ENCODE assay signal across 13 mouse cellular contexts in genomic region chr16:89972854-89973487, GRCm38 (mm10).
DNase-seq lines count a peak whose midpoint lies in the region; ATAC-seq lines count a peak whose summit lies in the region.
"Had no signal": no experiment of that assay in that cellular context is flagged by ENCODE, and none has a peak within 500 bp of the region (broad histone marks: within the 10 kb centered on the region; RNA-seq: fewer than 3 reads in every experiment).

No protein-coding gene starts in this region.

- H3K4me3 ChIP-seq in midbrain, embryonic 15.5 days = no peak overlapping the region
- H3K4me3 ChIP-seq in forebrain, embryonic 15.5 days = no peak overlapping the region
- no peak overlapping the region for H3K4me3 ChIP-seq in kidney, embryonic 15.5 days (replicated peaks)
- H3K4me3 ChIP-seq: embryonic facial prominence, embryonic 12.5 days; hindbrain, embryonic 13.5 days had no signal

- DNase-seq in right cerebral cortex, postnatal 25 days = peak; percentile 56
- DNase-seq in right cerebral cortex, postnatal 10 days (ENCODE audit: low spot score in 2 of 2) = no peak
- DNase-seq in MN1 (ENCODE audit: low spot score) = peak; percentile 67
- peak; percentile 91 for DNase-seq in fat pad, adult 2 months (ENCODE audit: extremely low read depth, low read depth, low spot score)
- peak; percentile 43 for DNase-seq in right cerebral cortex, postnatal 36 days (ENCODE audit: low spot score in 2 of 2)
- DNase-seq: forebrain, postnatal 0 days; kidney, postnatal 36 days had no signal

- no peaks in the 10 kb centered on the region for H3K27me3 ChIP-seq in midbrain, embryonic 15.5 days (replicated peaks)
- no peaks in the 10 kb centered on the region for H3K27me3 ChIP-seq in forebrain, embryonic 15.5 days
- no peaks in the 10 kb centered on the region for H3K27me3 ChIP-seq in kidney, embryonic 15.5 days
- H3K27me3 ChIP-seq: embryonic facial prominence, embryonic 12.5 days; hindbrain, embryonic 13.5 days; Patski had no signal

- H3K9ac ChIP-seq in midbrain, embryonic 15.5 days = no peak overlapping the region
- no peak overlapping the region for H3K9ac ChIP-seq in forebrain, embryonic 15.5 days (replicated peaks)
- H3K9ac ChIP-seq in kidney, embryonic 15.5 days = no peak overlapping the region
- H3K9ac ChIP-seq: embryonic facial prominence, embryonic 12.5 days; forebrain, postnatal 0 days; hindbrain, embryonic 13.5 days had no signal

- H3K27ac ChIP-seq in midbrain, embryonic 15.5 days = no peak overlapping the region
- H3K27ac ChIP-seq in forebrain, embryonic 15.5 days (replicated peaks) = no peak overlapping the region
- H3K27ac ChIP-seq in kidney, embryonic 15.5 days = no peak overlapping the region
- H3K27ac ChIP-seq: embryonic facial prominence, embryonic 12.5 days; hindbrain, embryonic 13.5 days had no signal

- ATAC-seq in midbrain, embryonic 15.5 days (replicated peaks) = no peak
- no peak for ATAC-seq in forebrain, embryonic 15.5 days (replicated peaks)
- no peak for ATAC-seq in kidney, embryonic 15.5 days (replicated peaks; ENCODE audit: low FRiP score)
- ATAC-seq: forebrain, postnatal 0 days; Patski had no signal

- WGBS in midbrain, embryonic 15.5 days = 94% methylated on average over 15 of the region's 15 CpGs
- WGBS in forebrain, embryonic 15.5 days = 96% methylated on average over 15 of the region's 15 CpGs
- WGBS in kidney, embryonic 15.5 days = 86% methylated on average over 15 of the region's 15 CpGs

- no peak overlapping the region for H3K4me2 ChIP-seq in midbrain, embryonic 15.5 days
- H3K4me2 ChIP-seq in forebrain, embryonic 15.5 days (replicated peaks) = no peak overlapping the region
- H3K4me2 ChIP-seq in kidney, embryonic 15.5 days = no peak overlapping the region
- H3K4me2 ChIP-seq: embryonic facial prominence, embryonic 12.5 days; hindbrain, embryonic 13.5 days had no signal

- no peaks in the 10 kb centered on the region for H3K4me1 ChIP-seq in midbrain, embryonic 15.5 days
- no peaks in the 10 kb centered on the region for H3K4me1 ChIP-seq in forebrain, embryonic 15.5 days
- peaks cover 12% of the 10 kb centered on the region; the same call in 1 of the 2 replicates for H3K4me1 ChIP-seq in kidney, embryonic 15.5 days
- H3K4me1 ChIP-seq: hindbrain, embryonic 13.5 days had no signal

- no peaks in the 10 kb centered on the region for H3K36me3 ChIP-seq in midbrain, embryonic 15.5 days (replicated peaks)
- no peaks in the 10 kb centered on the region for H3K36me3 ChIP-seq in forebrain, embryonic 15.5 days
- H3K36me3 ChIP-seq in kidney, embryonic 15.5 days = no peaks in the 10 kb centered on the region
- H3K36me3 ChIP-seq: embryonic facial prominence, embryonic 12.5 days; hindbrain, embryonic 13.5 days had no signal

- H3K9me3 ChIP-seq in midbrain, embryonic 15.5 days = no peaks in the 10 kb centered on the region
- H3K9me3 ChIP-seq in forebrain, embryonic 15.5 days = no peaks in the 10 kb centered on the region
- no peaks in the 10 kb centered on the region for H3K9me3 ChIP-seq in kidney, embryonic 15.5 days (replicated peaks)
- H3K9me3 ChIP-seq: embryonic facial prominence, embryonic 12.5 days; hindbrain, embryonic 13.5 days had no signal

Comparison
In these comparisons a context has a peak if more than half of its experiments do, and no peak if none do; other contexts are left out.
1. DNase-seq: peak in right cerebral cortex, postnatal 25 days (single experiment), MN1 (single experiment), fat pad, adult 2 months (single experiment) and right cerebral cortex, postnatal 36 days (2 of 2); none in right cerebral cortex, postnatal 10 days (0 of 2).